Mouse (Mus musculus) ovary, postnatal 36 days (tissue): ENCODE results near the gene Phldb3.
A peak's percentile ranks its signal among the peaks of the same experiment; 100 is the strongest.

Experiments
- DNase-seq: peaks from one replicate; pipeline ENCODE4 v3.0.0; 2022; ENCODE audit warnings: low spot score, mixed read lengths

The Phldb3 gene

GRCm38 (mm10) chr7:24610144-24610878, at the start of gene Phldb3:
Gene Phldb3, plus strand, starts transcription at chr7:24610763.
- peak; percentile 31 for DNase-seq

GRCm38 (mm10) chr7:24561450-24561849, 49.1 kb upstream of the Phldb3 start:
- DNase-seq, result no peak

- DNase-seq, result no peak
These were observed 47.2 kb upstream of the Phldb3 start for GRCm38 (mm10) chr7:24563191-24563836.

GRCm38 (mm10) chr7:24563837-24564206, 46.7 kb upstream of the Phldb3 start:
- no peak for DNase-seq

GRCm38 (mm10) chr7:24564607-24565265, 45.8 kb upstream of the Phldb3 start:
- peak; percentile 61 for DNase-seq

GRCm38 (mm10) chr7:24565627-24566026, 44.9 kb upstream of the Phldb3 start:
- no peak for DNase-seq

- DNase-seq, result no peak
These were observed 44.4 kb upstream of the Phldb3 start for GRCm38 (mm10) chr7:24566206-24566605.

GRCm38 (mm10) chr7:24568512-24568911, 42.1 kb upstream of the Phldb3 start:
- no peak for DNase-seq

- DNase-seq, result no peak
These were observed 39.5 kb upstream of the Phldb3 start for GRCm38 (mm10) chr7:24571071-24571470.

- no peak for DNase-seq
These were observed 38.1 kb upstream of the Phldb3 start for GRCm38 (mm10) chr7:24572455-24572854.

- DNase-seq, result no peak
These were observed 36.3 kb upstream of the Phldb3 start for GRCm38 (mm10) chr7:24574224-24574796.

- no peak for DNase-seq
These were observed 32.8 kb upstream of the Phldb3 start for GRCm38 (mm10) chr7:24577811-24578210.

- DNase-seq, result no peak
These were observed 25.7 kb upstream of the Phldb3 start for GRCm38 (mm10) chr7:24584876-24585275.

GRCm38 (mm10) chr7:24585995-24586394, 24.6 kb upstream of the Phldb3 start:
- DNase-seq, result no peak

GRCm38 (mm10) chr7:24586828-24587227, 23.7 kb upstream of the Phldb3 start:
- DNase-seq, result no peak

GRCm38 (mm10) chr7:24587330-24588105, 23.0 kb upstream of the Phldb3 start, which contains the start of the genes Ethe1 and Zfp575:
Gene Ethe1, plus strand, starts transcription at chr7:24587543.
Gene Zfp575, minus strand, starts transcription at chr7:24587641.
- DNase-seq, result peak; percentile 51

GRCm38 (mm10) chr7:24588336-24588735, 22.2 kb upstream of the Phldb3 start:
- no peak for DNase-seq

- DNase-seq, result no peak
These were observed 18.8 kb upstream of the Phldb3 start for GRCm38 (mm10) chr7:24591735-24592134.

- DNase-seq, result no peak
These were observed 18.4 kb upstream of the Phldb3 start for GRCm38 (mm10) chr7:24592163-24592562.

- no peak for DNase-seq
These were observed 17.8 kb upstream of the Phldb3 start for GRCm38 (mm10) chr7:24592781-24593180.

- DNase-seq, result peak; percentile 80
These were observed 16.8 kb upstream of the Phldb3 start for GRCm38 (mm10) chr7:24593621-24594308.
